Mouse (Mus musculus) ES-E14 (cell line): ENCODE measurements around the gene Cnga4.

Experiments
- HCFC1 ChIP-seq: IDR thresholded peaks from 2 replicates; pipeline ENCODE4 v1.6.1; 2012; ENCODE audit warnings: low read length, inconsistent platforms, borderline replicate concordance; ENCODE audit not compliant: insufficient read depth
- MAFK ChIP-seq: IDR thresholded peaks from 2 replicates; pipeline ENCODE4 v1.6.1; 2014; ENCODE audit warnings: mild to moderate bottlenecking, low read depth, low read length, inconsistent platforms; ENCODE audit not compliant: insufficient read depth
- ZC3H11A ChIP-seq: IDR thresholded peaks from 2 replicates; pipeline ENCODE4 v1.6.1; 2012; ENCODE audit warnings: low read depth, mild to moderate bottlenecking, inconsistent platforms, low read length, borderline replicate concordance
- ZNF384 ChIP-seq: IDR thresholded peaks from 2 replicates; pipeline ENCODE4 v1.6.1; 2012; ENCODE audit warnings: low read depth, low read length, inconsistent platforms

DNA sequence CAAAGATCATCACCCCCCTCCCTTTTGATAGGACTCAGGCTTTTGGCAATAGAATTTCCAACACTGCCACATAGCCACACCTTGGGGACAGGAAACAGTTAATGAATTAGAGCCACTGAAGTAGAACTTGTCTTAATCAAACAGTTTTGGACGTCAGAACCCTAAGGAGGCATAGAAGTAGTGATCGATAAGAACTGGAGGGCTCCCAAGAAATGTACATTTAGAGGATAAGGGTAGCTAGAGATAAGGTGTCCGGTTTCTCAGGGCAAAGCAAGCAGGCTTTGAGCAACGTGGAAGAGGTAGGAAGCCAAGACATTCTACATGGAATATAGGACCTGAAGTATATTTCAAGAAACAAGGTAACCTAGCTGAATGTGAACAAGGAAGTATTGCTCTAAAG is 37.1 kb downstream of the Cnga4 start:
- no peak for TF ChIP-seq ZNF384
- no peak for TF ChIP-seq HCFC1
- no peak for TF ChIP-seq ZC3H11A
- TF ChIP-seq MAFK, result no peak
